Mouse (Mus musculus): Measurements from ENCODE around the gene Htra1. TPM values are rescaled to one million over a fixed set of nuclear protein-coding genes. Genes with fewer than 3 reads are reported as not detected.

Htra1 gene
- not detected for polyA plus RNA-seq (2017; shearing (Covaris generic))

GRCm38 (mm10) chr7:130935793-130936471 is at the start of gene Htra1:
Htra1 (plus strand) TSS chr7:130936111.

GRCm38 (mm10) chr7:131031755-131032154 is 95.8 kb downstream of the Htra1 start, which contains the start of gene Dmbt1:
Dmbt1 (plus strand) TSS chr7:131032053.

Other genes with a start within 250 kb of the Htra1 start
- gene Btbd16, start 162.0 kb upstream of the Htra1 start, polyA plus RNA-seq (2017; shearing (Covaris generic)) = 9.9 TPM
- 67.7 TPM for gene Plekha1, start 70.4 kb upstream of the Htra1 start, polyA plus RNA-seq (2017; shearing (Covaris generic))
- not detected for gene Dmbt1, start 95.9 kb downstream of the Htra1 start, polyA plus RNA-seq (2017; shearing (Covaris generic))
- not detected for gene 4933402N03Rik, start 210.2 kb downstream of the Htra1 start, polyA plus RNA-seq (2017; shearing (Covaris generic))
- not detected for gene 5430419D17Rik, start 238.3 kb downstream of the Htra1 start, polyA plus RNA-seq (2017; shearing (Covaris generic))